Mouse (Mus musculus) bone marrow macrophage, adult 2 months (primary cell): ENCODE data around the gene Slc5a2. TPM values are rescaled to one million over a fixed set of nuclear protein-coding genes. Genes with fewer than 3 reads are reported as not detected.
A peak's percentile ranks its signal among the peaks of the same experiment; 100 is the strongest.

ENCODE experiments used
- H3K27ac ChIP-seq: 2 replicates; pipeline ENCODE4 v1.5.1; 2012; ENCODE audit warnings: low read depth, low read length; ENCODE audit not compliant: insufficient read depth
- H3K4me1 ChIP-seq: 2 replicates; pipeline ENCODE4 v1.6.1; 2012; ENCODE audit warnings: low read length; ENCODE audit not compliant: control insufficient read depth, insufficient read depth
- H3K4me3 ChIP-seq: 2 replicates; pipeline ENCODE4 v1.5.1; 2012; ENCODE audit warnings: mild to moderate bottlenecking, low read length, moderate library complexity; ENCODE audit not compliant: insufficient read depth
- CTCF ChIP-seq: IDR thresholded peaks from 2 replicates; pipeline ENCODE4 v1.5.1; 2012; ENCODE audit warnings: low read depth, mild to moderate bottlenecking, low read length, moderate library complexity
- POLR2A ChIP-seq: IDR thresholded peaks from 2 replicates; pipeline ENCODE4 v1.6.1; 2012; ENCODE audit warnings: mild to moderate bottlenecking, low read depth, low read length, borderline replicate concordance
- polyA plus RNA-seq: library from polyadenylated mRNA; stranded (reverse); fragments of >200 nt; gene quantifications from 2 replicates; pipeline ENCODE4 v1.2.4, GENCODE M21; 2012; ENCODE audit not compliant: missing spikeins, insufficient read depth, insufficient read length

Slc5a2 gene
- polyA plus RNA-seq, 1 experiment = not detected

- H3K4me1 ChIP-seq = peaks cover 24% of the 10 kb centered on the region
- H3K27ac ChIP-seq = peak within 1 kb of the TSS; percentile 100
- peak within 1 kb of the TSS; percentile 96 for H3K4me3 ChIP-seq
- no peak for TF ChIP-seq POLR2A
- TF ChIP-seq CTCF = no peak
Observed at GRCm38 (mm10) chr7:128237927-128238778, 27.3 kb upstream of the Slc5a2 start, which contains the start of gene 9130023H24Rik. 9130023H24Rik (minus strand) TSS chr7:128238031.

- peak overlapping the region; percentile 49 for H3K4me3 ChIP-seq
- peaks cover 24% of the 10 kb centered on the region for H3K4me1 ChIP-seq
- TF ChIP-seq CTCF (no peak), POLR2A (no peak)
- H3K27ac ChIP-seq = peak overlapping the region; percentile 6; the same call in 1 of the 2 replicates
Observed at GRCm38 (mm10) chr7:128238991-128239390, 26.5 kb upstream of the Slc5a2 start.

GRCm38 (mm10) chr7:128240131-128240784 lies 25.2 kb upstream of the Slc5a2 start:
- no peak for TF ChIP-seq POLR2A
- no peak for TF ChIP-seq CTCF
- Histone ChIP-seq H3K27ac (no peak overlapping the region), H3K4me3 (no peak overlapping the region), H3K4me1 (peaks cover 15% of the 10 kb centered on the region)

- no peak overlapping the region for H3K27ac ChIP-seq
- no peak overlapping the region for H3K4me3 ChIP-seq
- peaks cover 2% of the 10 kb centered on the region; the same call in 1 of the 2 replicates for H3K4me1 ChIP-seq
- no peak for TF ChIP-seq CTCF
- TF ChIP-seq POLR2A = no peak
Observed at GRCm38 (mm10) chr7:128242331-128242730, 23.1 kb upstream of the Slc5a2 start.

- TF ChIP-seq POLR2A (no peak), CTCF (no peak)
- Histone ChIP-seq H3K4me1 (peaks cover 2% of the 10 kb centered on the region; the same call in 1 of the 2 replicates), H3K4me3 (no peak overlapping the region), H3K27ac (no peak overlapping the region)
Observed at GRCm38 (mm10) chr7:128243921-128244320, 21.5 kb upstream of the Slc5a2 start.

- no peaks in the 10 kb centered on the region for H3K4me1 ChIP-seq
- no peak overlapping the region for H3K4me3 ChIP-seq
- no peak for TF ChIP-seq CTCF
- TF ChIP-seq POLR2A = no peak
- H3K27ac ChIP-seq = no peak overlapping the region
Observed at GRCm38 (mm10) chr7:128244410-128245025, 20.9 kb upstream of the Slc5a2 start.

- H3K4me1 ChIP-seq = no peaks in the 10 kb centered on the region
- TF ChIP-seq POLR2A (no peak), CTCF (no peak)
- no peak overlapping the region for H3K4me3 ChIP-seq
- H3K27ac ChIP-seq = no peak overlapping the region
Observed at GRCm38 (mm10) chr7:128245547-128245946, 19.9 kb upstream of the Slc5a2 start.

- no peaks in the 10 kb centered on the region for H3K4me1 ChIP-seq
- TF ChIP-seq CTCF = no peak
- no peak for TF ChIP-seq POLR2A
- no peak within 1 kb of the TSS for H3K27ac ChIP-seq
- no peak within 1 kb of the TSS for H3K4me3 ChIP-seq
Observed at GRCm38 (mm10) chr7:128246496-128247391, 18.7 kb upstream of the Slc5a2 start, which contains the start of gene Tgfb1i1. Tgfb1i1 (plus strand) TSS chr7:128246812.

GRCm38 (mm10) chr7:128247443-128247842 lies 18.0 kb upstream of the Slc5a2 start:
- Histone ChIP-seq H3K4me1 (no peaks in the 10 kb centered on the region), H3K27ac (no peak overlapping the region), H3K4me3 (no peak overlapping the region)
- no peak for TF ChIP-seq POLR2A
- TF ChIP-seq CTCF = peak; percentile 56
